Comparison of ENCODE assay signal across 37 mouse cellular contexts in the genomic region with DNA sequence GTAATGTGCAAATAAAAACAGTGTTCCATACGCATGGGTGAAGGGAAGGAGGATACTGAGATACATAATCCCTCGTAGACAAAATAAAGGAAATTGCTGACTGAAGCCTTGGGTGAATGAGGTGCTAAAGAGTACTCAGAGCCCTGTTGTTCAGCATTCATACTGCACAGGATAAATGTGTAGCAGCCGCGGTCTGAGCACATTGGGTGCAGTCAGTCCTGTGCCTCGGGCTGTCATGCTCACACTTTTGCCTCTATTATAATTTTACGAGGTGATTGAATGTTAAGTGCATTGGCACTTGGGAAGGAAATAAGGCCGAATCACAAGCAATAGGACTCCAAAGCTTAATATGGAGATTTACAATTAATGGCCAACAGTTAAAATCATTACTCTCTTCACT. TPM values are rescaled to one million over a fixed set of nuclear protein-coding genes. Genes with fewer than 3 reads are reported as not detected.
DNase-seq lines count a peak whose midpoint lies in the region; ATAC-seq and TF ChIP-seq lines count a peak whose summit lies in the region.
"Had no signal": no experiment of that assay in that cellular context is flagged by ENCODE, and none has a peak within 500 bp of the region (broad histone marks: within the 10 kb centered on the region; RNA-seq: fewer than 3 reads in every experiment).

No protein-coding gene starts in this region.

- H3K36me3 ChIP-seq in midbrain, embryonic 14.5 days (ENCODE audit: control insufficient read depth, insufficient read depth, low read length) = no peaks in the 10 kb centered on the region
- no peaks in the 10 kb centered on the region for H3K36me3 ChIP-seq in midbrain, postnatal 0 days (ENCODE audit: insufficient read depth, low read length)
- no peaks in the 10 kb centered on the region for H3K36me3 ChIP-seq in neural tube, embryonic 14.5 days (ENCODE audit: control insufficient read depth, insufficient read depth, low read length)
- H3K36me3 ChIP-seq: embryonic facial prominence, embryonic 10.5 days; embryonic facial prominence, embryonic 13.5 days; forebrain, embryonic 12.5 days; forebrain, embryonic 15.5 days; G1E; heart, embryonic 12.5 days; heart, embryonic 15.5 days; hindbrain, embryonic 10.5 days had no signal

- no peaks in the 10 kb centered on the region for H3K4me1 ChIP-seq in midbrain, embryonic 14.5 days (ENCODE audit: control insufficient read depth, insufficient read depth, low read length)
- no peaks in the 10 kb centered on the region for H3K4me1 ChIP-seq in midbrain, postnatal 0 days (ENCODE audit: insufficient read depth, low read length)
- H3K4me1 ChIP-seq in neural tube, embryonic 14.5 days (ENCODE audit: control insufficient read depth, insufficient read depth, low read length) = no peaks in the 10 kb centered on the region
- H3K4me1 ChIP-seq: embryonic facial prominence, embryonic 10.5 days; embryonic facial prominence, embryonic 13.5 days; forebrain, embryonic 12.5 days; forebrain, embryonic 15.5 days; heart, embryonic 12.5 days; heart, embryonic 15.5 days; hindbrain, embryonic 10.5 days had no signal

- no peak for ATAC-seq in midbrain, embryonic 14.5 days (ENCODE audit: low FRiP score, low TSS enrichment)
- ATAC-seq in midbrain, postnatal 0 days (ENCODE audit: low FRiP score) = no peak
- ATAC-seq in neural tube, embryonic 14.5 days (ENCODE audit: low read depth) = peak; percentile 87
- ATAC-seq: forebrain, embryonic 15.5 days; hindbrain, postnatal 0 days; inflammation-experienced regulatory T-cells, adult 6 months; Patski had no signal

- H3K9me3 ChIP-seq in midbrain, embryonic 14.5 days (ENCODE audit: control insufficient read depth, low read length) = no peaks in the 10 kb centered on the region
- no peaks in the 10 kb centered on the region for H3K9me3 ChIP-seq in midbrain, postnatal 0 days (ENCODE audit: low read length)
- no peaks in the 10 kb centered on the region for H3K9me3 ChIP-seq in neural tube, embryonic 14.5 days (ENCODE audit: control insufficient read depth, low read length)
- H3K9me3 ChIP-seq: embryonic facial prominence, embryonic 10.5 days; embryonic facial prominence, embryonic 13.5 days; forebrain, embryonic 12.5 days; forebrain, embryonic 15.5 days; heart, embryonic 12.5 days; heart, embryonic 15.5 days; hindbrain, embryonic 10.5 days had no signal

- H3K27me3 ChIP-seq in midbrain, embryonic 14.5 days (ENCODE audit: control insufficient read depth, insufficient read depth, low read length) = no peaks in the 10 kb centered on the region
- no peaks in the 10 kb centered on the region for H3K27me3 ChIP-seq in midbrain, postnatal 0 days (ENCODE audit: insufficient read depth, low read length)
- no peaks in the 10 kb centered on the region for H3K27me3 ChIP-seq in neural tube, embryonic 14.5 days (ENCODE audit: control insufficient read depth, insufficient read depth, low read length)
- H3K27me3 ChIP-seq: CH12.LX; embryonic facial prominence, embryonic 13.5 days; forebrain, embryonic 12.5 days; forebrain, embryonic 15.5 days; heart, embryonic 12.5 days; heart, embryonic 15.5 days; Patski had no signal

- TF ChIP-seq CTCF in midbrain, postnatal 0 days (IDR thresholded peaks at IDR 0.05) = no peak

- H3K27ac ChIP-seq in midbrain, embryonic 14.5 days (replicated peaks; ENCODE audit: low read depth, low read length) = no peak overlapping the region
- H3K27ac ChIP-seq in midbrain, postnatal 0 days (ENCODE audit: low read depth, low read length) = no peak overlapping the region
- no peak overlapping the region for H3K27ac ChIP-seq in neural tube, embryonic 14.5 days (ENCODE audit: low read depth, low read length)
- H3K27ac ChIP-seq: embryonic facial prominence, embryonic 10.5 days; embryonic facial prominence, embryonic 13.5 days; forebrain, embryonic 12.5 days; forebrain, embryonic 15.5 days; gastrocnemius, adult 2 months; heart, embryonic 15.5 days; hindbrain, embryonic 10.5 days; hindbrain, embryonic 14.5 days; hindbrain, postnatal 0 days had no signal

- 77% methylated on average over 7 of the region's 7 CpGs for WGBS in midbrain, embryonic 14.5 days
- WGBS in midbrain, postnatal 0 days = 80% methylated on average over 7 of the region's 7 CpGs
- 51% methylated on average over 7 of the region's 7 CpGs for WGBS in neural tube, embryonic 14.5 days

- no peak overlapping the region for H3K4me3 ChIP-seq in midbrain, embryonic 14.5 days (replicated peaks; ENCODE audit: low read depth, low read length)
- no peak overlapping the region for H3K4me3 ChIP-seq in midbrain, postnatal 0 days (ENCODE audit: low read depth, low read length)
- no peak overlapping the region for H3K4me3 ChIP-seq in neural tube, embryonic 14.5 days (ENCODE audit: low read depth, low read length)
- H3K4me3 ChIP-seq: embryonic facial prominence, embryonic 10.5 days; embryonic facial prominence, embryonic 13.5 days; erythroblast, embryonic 14.5 days; forebrain, embryonic 12.5 days; forebrain, embryonic 15.5 days; gastrocnemius, adult 2 months; heart, embryonic 12.5 days; heart, embryonic 15.5 days; hindbrain, embryonic 10.5 days had no signal

- no peak overlapping the region for H3K4me2 ChIP-seq in midbrain, embryonic 14.5 days (ENCODE audit: low read length)
- no peak overlapping the region for H3K4me2 ChIP-seq in midbrain, postnatal 0 days (ENCODE audit: low read depth, low read length, poor library complexity, severe bottlenecking)
- no peak overlapping the region for H3K4me2 ChIP-seq in neural tube, embryonic 14.5 days (ENCODE audit: low read depth, low read length)
- H3K4me2 ChIP-seq: embryonic facial prominence, embryonic 13.5 days; forebrain, embryonic 12.5 days; forebrain, embryonic 15.5 days; heart, embryonic 12.5 days; heart, embryonic 15.5 days; hindbrain, embryonic 14.5 days had no signal

- peak; percentile 7 for DNase-seq in midbrain, embryonic 14.5 days
- DNase-seq in midbrain, postnatal 0 days (ENCODE audit: low spot score) = no peak
- DNase-seq in forelimb bud, embryonic 11.5 days (ENCODE audit: low read depth, low spot score) = peak; percentile 35
- no peak for DNase-seq in frontal cortex, postnatal 14 days (ENCODE audit: low spot score in 2 of 2)
- no peak for DNase-seq in left cerebral cortex, adult 18-20 months (ENCODE audit: low spot score in 2 of 2)
- DNase-seq: adrenal gland, adult 2 months; adrenal gland, postnatal 14 days; B cell, adult 2 months; cerebellum, adult 11-12 months; cerebellum, adult 8-10 months; cerebellum, postnatal 10 days; cerebellum, postnatal 36 days; embryo, embryonic 11 days; gastrocnemius, adult 2 months; gastrocnemius, postnatal 14 days; heart, adult 11 months; heart, postnatal 10 days; heart, postnatal 36 days had no signal

- no peak overlapping the region for H3K9ac ChIP-seq in midbrain, embryonic 14.5 days (replicated peaks; ENCODE audit: low read length)
- H3K9ac ChIP-seq in midbrain, postnatal 0 days (replicated peaks; ENCODE audit: low read length, poor library complexity, severe bottlenecking) = no peak overlapping the region
- H3K9ac ChIP-seq in neural tube, embryonic 14.5 days (replicated peaks; ENCODE audit: low read depth, low read length) = no peak overlapping the region
- H3K9ac ChIP-seq: embryonic facial prominence, embryonic 13.5 days; forebrain, embryonic 12.5 days; forebrain, embryonic 15.5 days; heart, embryonic 12.5 days; heart, embryonic 15.5 days; hindbrain, embryonic 14.5 days had no signal

RNA-seq across cellular contexts. Expression of a gene that starts 36.4 kb away (rescaled TPM):
- polyA plus RNA-seq in midbrain, embryonic 14.5 days (2014; fragmentation: Nextera tagmentation; extraction: Ambion mirVana) = not detected in 2 replicates
- total RNA-seq in midbrain, postnatal 0 days (2014; rRNA removed) = not detected in 2 replicates
- not detected in 2 replicates for polyA plus RNA-seq in midbrain, postnatal 0 days (2015; fragmentation: Nextera tagmentation; extraction: Ambion mirVana)
- polyA plus RNA-seq in neural tube, embryonic 14.5 days (2014; fragmentation: Nextera tagmentation; extraction: Ambion mirVana) = not detected in 2 replicates
- not detected for total RNA-seq in left cerebral cortex, adult 18-20 months (2021)
- total RNA-seq: adrenal gland, adult 2 months; adrenal gland, postnatal 14 days; adrenal gland, postnatal 4 days; CH12.LX; gastrocnemius, adult 2 months; gastrocnemius, postnatal 14 days; gastrocnemius, postnatal 4 days; heart, adult 8-10 months; heart, postnatal 10 days; heart, postnatal 36 days; hindbrain, postnatal 0 days had no signal
- polyA plus RNA-seq: adrenal gland, adult 2 months; cortical plate, adult 2 months; embryonic facial prominence, embryonic 10.5 days; embryonic facial prominence, embryonic 13.5 days; erythroblast, embryonic 14.5 days; forebrain, embryonic 12.5 days; forebrain, embryonic 15.5 days; G1E; heart, embryonic 12.5 days; heart, embryonic 15.5 days; hindbrain, embryonic 10.5 days; hindbrain, embryonic 14.5 days; hindbrain, postnatal 0 days; inflammation-experienced regulatory T-cells, adult 6 months; Patski had no signal

Comparison
In these comparisons a context has a peak if more than half of its experiments do, and no peak if none do; other contexts are left out.
1. DNase-seq: peak in midbrain, embryonic 14.5 days (single experiment) and forelimb bud, embryonic 11.5 days (single experiment); none in midbrain, postnatal 0 days (single experiment), frontal cortex, postnatal 14 days (0 of 2) and left cerebral cortex, adult 18-20 months (0 of 2).